In the genomic region with DNA sequence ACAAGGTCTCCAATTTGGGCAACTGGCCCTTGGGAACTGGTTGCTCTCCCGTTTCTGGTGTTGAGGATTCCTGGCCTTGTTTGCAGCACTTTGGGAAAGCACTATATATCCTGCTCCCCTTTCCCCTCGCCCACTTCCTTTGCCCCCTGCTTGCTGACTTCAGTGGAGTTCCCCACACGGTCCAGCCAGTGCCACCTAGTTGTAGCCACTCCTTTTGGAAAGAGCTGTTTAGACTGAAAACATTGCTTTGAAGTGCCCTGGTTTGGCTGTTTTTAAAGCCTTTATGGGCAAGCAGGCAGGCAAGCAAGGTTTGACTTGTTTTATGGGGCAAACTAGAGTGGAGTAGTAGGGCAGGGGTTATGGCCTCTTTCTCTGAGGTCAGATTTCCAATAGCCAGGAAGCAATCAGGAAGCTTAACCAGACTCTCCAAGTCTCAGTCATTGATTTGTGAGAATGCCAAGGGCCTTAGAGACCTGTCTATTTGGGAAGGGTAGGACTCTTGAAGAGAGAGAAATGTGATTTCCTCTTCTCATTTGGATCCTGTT, we compare ENCODE assay signal across 8 mouse cellular contexts. TPM values are rescaled to one million over a fixed set of nuclear protein-coding genes. Genes with fewer than 3 reads are reported as not detected.
DNase-seq lines count a peak whose midpoint lies in the region; ATAC-seq and TF ChIP-seq lines count a peak whose summit lies in the region.

No protein-coding gene starts in this region.

- H3K27ac ChIP-seq in hindbrain, embryonic 14.5 days = 0 out of 2 replicates have a peak overlapping the region, but pooled peaks have one; percentile 0
- H3K27ac ChIP-seq in liver, postnatal 0 days (ENCODE audit: low read depth) = peak overlapping the region; percentile 44

- H3K4me3 ChIP-seq in erythroblast, embryonic 14.5 days (replicated peaks) = peak overlapping the region; percentile 81
- peak overlapping the region; percentile 73 for H3K4me3 ChIP-seq in hindbrain, embryonic 14.5 days (replicated peaks; ENCODE audit: low read length)
- H3K4me3 ChIP-seq in liver, postnatal 0 days (ENCODE audit: low read depth, low read length) = peak overlapping the region; percentile 72

- DNase-seq in embryo, embryonic 11 days = peak; percentile 26
- no peak for DNase-seq in hindbrain, embryonic 14.5 days (ENCODE audit: low spot score)
- DNase-seq in liver, postnatal 0 days = no peak
- no peak for DNase-seq in urinary bladder, adult 2 months (ENCODE audit: low spot score)

- peaks cover 3% of the 10 kb centered on the region; the same call in 1 of the 2 replicates for H3K27me3 ChIP-seq in erythroblast, embryonic 14.5 days (ENCODE audit: control insufficient read depth)
- H3K27me3 ChIP-seq in hindbrain, embryonic 14.5 days (ENCODE audit: control insufficient read depth, insufficient read depth, low read length) = no peaks in the 10 kb centered on the region
- no peaks in the 10 kb centered on the region for H3K27me3 ChIP-seq in liver, postnatal 0 days (ENCODE audit: insufficient read depth, low read length)

- WGBS in hindbrain, embryonic 14.5 days = 23% methylated on average over 3 of the region's 3 CpGs
- 40% methylated on average over 3 of the region's 3 CpGs for WGBS in liver, postnatal 0 days (ENCODE audit: insufficient replicate concordance)

- no peak for TF ChIP-seq EP300 in liver, postnatal 0 days (IDR thresholded peaks at IDR 0.05; ENCODE audit: low read depth)

- peak overlapping the region; percentile 88 for H3K9ac ChIP-seq in hindbrain, embryonic 14.5 days
- peak overlapping the region; percentile 76; the same call in 1 of the 2 replicates for H3K9ac ChIP-seq in liver, postnatal 0 days (replicated peaks)

- H3K4me1 ChIP-seq in erythroblast, embryonic 14.5 days (ENCODE audit: control insufficient read depth) = peaks cover 44% of the 10 kb centered on the region
- peaks cover 41% of the 10 kb centered on the region for H3K4me1 ChIP-seq in hindbrain, embryonic 14.5 days (replicated peaks; ENCODE audit: control insufficient read depth, insufficient read depth, low read length)
- H3K4me1 ChIP-seq in liver, postnatal 0 days (ENCODE audit: insufficient read depth) = peaks cover 24% of the 10 kb centered on the region

- H3K36me3 ChIP-seq in erythroblast, embryonic 14.5 days (ENCODE audit: control insufficient read depth) = peaks cover 7% of the 10 kb centered on the region; the same call in 1 of the 2 replicates
- no peaks in the 10 kb centered on the region for H3K36me3 ChIP-seq in hindbrain, embryonic 14.5 days (replicated peaks; ENCODE audit: control insufficient read depth, insufficient read depth)
- no peaks in the 10 kb centered on the region for H3K36me3 ChIP-seq in liver, postnatal 0 days (replicated peaks; ENCODE audit: insufficient read depth, low read length)

- peak overlapping the region; percentile 64 for H3K4me2 ChIP-seq in hindbrain, embryonic 14.5 days (replicated peaks)
- peak overlapping the region; percentile 90 for H3K4me2 ChIP-seq in liver, postnatal 0 days (ENCODE audit: low read depth, low read length)

- no peak for TF ChIP-seq CTCF in liver, postnatal 0 days (IDR thresholded peaks at IDR 0.05; ENCODE audit: low read depth)

- H3K9me3 ChIP-seq in erythroblast, embryonic 14.5 days (ENCODE audit: control insufficient read depth, low read length) = no peaks in the 10 kb centered on the region
- no peaks in the 10 kb centered on the region for H3K9me3 ChIP-seq in hindbrain, embryonic 14.5 days (ENCODE audit: control insufficient read depth, low read length)
- H3K9me3 ChIP-seq in liver, postnatal 0 days (ENCODE audit: low read length) = no peaks in the 10 kb centered on the region

- no peak for ATAC-seq in erythroblast, adult 5-6 weeks (replicated peaks; ENCODE audit: low FRiP score, poor library complexity, severe bottlenecking)
- no peak for ATAC-seq in hindbrain, embryonic 14.5 days (ENCODE audit: low FRiP score)
- no peak for ATAC-seq in liver, postnatal 0 days
- no peak for ATAC-seq in erythroid progenitor cell, adult 5-6 weeks (replicated peaks; ENCODE audit: low FRiP score, poor library complexity, severe bottlenecking)
- ATAC-seq in inflammation-experienced regulatory T-cells, adult 6 months = no peak

RNA-seq across cellular contexts. Expression of gene Mprip, which starts 2.7 kb away (rescaled TPM):
- polyA plus RNA-seq in erythroblast, embryonic 14.5 days (2012) = 3.0 and 3.4 TPM in 2 replicates
- 5.6 and 20.9 TPM in 2 replicates for total RNA-seq in erythroblast, adult 5-6 weeks (2015; ENCODE audit: low replicate concordance)
- 10.6 and 21.7 TPM in 2 replicates for total RNA-seq in erythroblast, adult 5-6 weeks (2017; ENCODE audit: low replicate concordance)
- polyA plus RNA-seq in hindbrain, embryonic 14.5 days (2014; fragmentation: Nextera tagmentation; extraction: Ambion mirVana) = 68.1 and 71.5 TPM in 2 replicates
- polyA plus RNA-seq in liver, postnatal 0 days (2015; fragmentation: Nextera tagmentation; extraction: Ambion mirVana) = 14.2 and 14.3 TPM in 2 replicates
- polyA plus RNA-seq in urinary bladder, adult 2 months (2012; rRNA removed) = 136 and 151 TPM in 2 replicates
- total RNA-seq in erythroid progenitor cell, adult 5-6 weeks (2015; ENCODE audit: low replicate concordance) = 21.4 and 38.2 TPM in 2 replicates
- total RNA-seq in erythroid progenitor cell, adult 5-6 weeks (2017; ENCODE audit: low replicate concordance) = 20.7 and 44.4 TPM in 2 replicates
- 10 to 100 TPM; 16.4 to 27.3 (median 22.0) TPM for polyA plus RNA-seq in inflammation-experienced regulatory T-cells, adult 6 months (2017; shearing (Covaris generic))
